10 mouse cellular contexts compared by ENCODE assay signal in the genomic region with DNA sequence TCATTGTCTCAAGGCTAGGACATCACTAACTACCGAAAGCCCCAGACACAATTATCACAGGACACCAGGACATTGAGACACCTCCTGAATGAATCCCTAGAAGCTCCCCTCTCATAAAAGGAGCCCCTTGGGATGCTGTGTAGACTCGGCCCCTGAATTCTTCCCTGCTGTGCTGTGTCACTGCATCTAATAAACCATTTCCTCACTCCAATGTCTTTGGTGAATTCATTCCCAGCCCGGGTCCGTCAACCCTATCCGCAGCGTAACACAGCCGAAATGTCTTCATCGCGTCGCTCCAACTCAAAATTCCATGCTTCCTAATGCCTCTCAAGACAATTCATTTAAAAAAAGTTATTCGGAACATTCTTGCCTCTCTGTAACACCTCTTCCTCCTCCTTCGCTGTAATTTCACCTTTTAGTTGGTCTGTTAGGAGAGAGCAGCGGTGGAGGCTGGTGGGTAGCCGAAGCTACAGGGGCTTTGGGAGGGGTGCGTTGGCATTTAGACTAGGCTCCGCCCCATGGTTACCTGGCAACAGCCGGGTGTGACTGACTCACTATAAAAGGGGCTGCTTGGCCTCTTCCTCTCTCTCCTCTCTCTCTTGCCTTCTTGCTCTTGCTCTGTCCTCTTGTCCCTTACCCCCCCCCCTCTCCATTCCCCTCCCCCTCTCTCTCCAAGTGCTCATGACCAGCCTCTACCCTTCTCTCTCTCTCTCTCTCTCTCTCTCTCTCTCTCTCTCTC. TPM values are rescaled to one million over a fixed set of nuclear protein-coding genes. Genes with fewer than 3 reads are reported as not detected.
DNase-seq lines count a peak whose midpoint lies in the region; ATAC-seq and TF ChIP-seq lines count a peak whose summit lies in the region.
"Had no signal": no experiment of that assay in that cellular context is flagged by ENCODE, and none has a peak within 500 bp of the region (broad histone marks: within the 10 kb centered on the region; RNA-seq: fewer than 3 reads in every experiment).

No protein-coding gene starts in this region.

- H3K36me3 ChIP-seq in lung, embryonic 16.5 days (ENCODE audit: control insufficient read depth, insufficient read depth, low read length): no peaks in the 10 kb centered on the region
- H3K36me3 ChIP-seq in embryonic facial prominence, embryonic 13.5 days: no peaks in the 10 kb centered on the region
- H3K36me3 ChIP-seq in midbrain, embryonic 11.5 days (ENCODE audit: control insufficient read depth, insufficient read depth, low read length): no peaks in the 10 kb centered on the region
- H3K36me3 ChIP-seq: heart, embryonic 15.5 days; kidney, embryonic 15.5 days had no signal

- WGBS in lung, embryonic 16.5 days: 56% methylated on average over 17 of the region's 17 CpGs
- WGBS in lung, adult 2 months: 73% methylated on average over 17 of the region's 17 CpGs
- 56% methylated on average over 17 of the region's 17 CpGs for WGBS in embryonic facial prominence, embryonic 13.5 days
- WGBS in midbrain, embryonic 11.5 days: 57% methylated on average over 17 of the region's 17 CpGs

- no peaks in the 10 kb centered on the region for H3K27me3 ChIP-seq in lung, embryonic 16.5 days (ENCODE audit: control insufficient read depth, insufficient read depth, low read depth, low read length)
- H3K27me3 ChIP-seq in embryonic facial prominence, embryonic 13.5 days: no peaks in the 10 kb centered on the region
- H3K27me3 ChIP-seq in midbrain, embryonic 11.5 days (ENCODE audit: control insufficient read depth, insufficient read depth, low read length): no peaks in the 10 kb centered on the region
- H3K27me3 ChIP-seq: heart, embryonic 15.5 days; kidney, embryonic 15.5 days had no signal

- ATAC-seq in lung, embryonic 16.5 days (ENCODE audit: low read depth): 0 out of 2 replicates have a peak, but pooled peaks have one; percentile 26
- ATAC-seq in embryonic facial prominence, embryonic 13.5 days (ENCODE audit: insufficient number of reproducible peaks, insufficient read depth, low FRiP score, low TSS enrichment, low read depth): no peak
- peak; percentile 81 for ATAC-seq in midbrain, embryonic 11.5 days (ENCODE audit: low FRiP score)

- H3K4me3 ChIP-seq in lung, embryonic 16.5 days (ENCODE audit: low read length): no peak overlapping the region
- H3K4me3 ChIP-seq in lung, adult 2 months (replicated peaks; ENCODE audit: extremely low read depth, low read depth, low read length): no peak overlapping the region
- H3K4me3 ChIP-seq in embryonic facial prominence, embryonic 13.5 days: no peak overlapping the region
- H3K4me3 ChIP-seq in midbrain, embryonic 11.5 days (ENCODE audit: low read depth, low read length): no peak overlapping the region
- H3K4me3 ChIP-seq: heart, embryonic 15.5 days; kidney, embryonic 15.5 days had no signal

- no peak overlapping the region for H3K9ac ChIP-seq in lung, embryonic 16.5 days (ENCODE audit: low read length)
- H3K9ac ChIP-seq in embryonic facial prominence, embryonic 13.5 days: no peak overlapping the region
- no peak overlapping the region for H3K9ac ChIP-seq in midbrain, embryonic 11.5 days (ENCODE audit: low read length)
- H3K9ac ChIP-seq: heart, embryonic 15.5 days; kidney, embryonic 15.5 days had no signal

- no peak overlapping the region for H3K4me2 ChIP-seq in lung, embryonic 16.5 days (ENCODE audit: low read depth, low read length)
- H3K4me2 ChIP-seq in embryonic facial prominence, embryonic 13.5 days: peak overlapping the region; percentile 26; the same call in 1 of the 2 replicates
- no peak overlapping the region for H3K4me2 ChIP-seq in midbrain, embryonic 11.5 days
- H3K4me2 ChIP-seq: heart, embryonic 15.5 days; kidney, embryonic 15.5 days had no signal

- no peak for TF ChIP-seq CTCF in lung, adult 2 months (IDR thresholded peaks at IDR 0.05; ENCODE audit: insufficient read depth, low read length)

- peaks cover 5% of the 10 kb centered on the region for H3K4me1 ChIP-seq in lung, embryonic 16.5 days (replicated peaks; ENCODE audit: control insufficient read depth, insufficient read depth, low read length)
- no peaks in the 10 kb centered on the region for H3K4me1 ChIP-seq in lung, adult 2 months (ENCODE audit: control insufficient read depth, insufficient read depth, low read length)
- H3K4me1 ChIP-seq in embryonic facial prominence, embryonic 13.5 days: peaks cover 12% of the 10 kb centered on the region
- no peaks in the 10 kb centered on the region for H3K4me1 ChIP-seq in midbrain, embryonic 11.5 days (ENCODE audit: control insufficient read depth, insufficient read depth, low read length)

- H3K9me3 ChIP-seq in lung, embryonic 16.5 days (ENCODE audit: control insufficient read depth, low read length): no peaks in the 10 kb centered on the region
- H3K9me3 ChIP-seq in embryonic facial prominence, embryonic 13.5 days: no peaks in the 10 kb centered on the region
- no peaks in the 10 kb centered on the region for H3K9me3 ChIP-seq in midbrain, embryonic 11.5 days (ENCODE audit: control insufficient read depth, low read length)
- H3K9me3 ChIP-seq: heart, embryonic 15.5 days; kidney, embryonic 15.5 days had no signal

- no peak overlapping the region for H3K27ac ChIP-seq in lung, embryonic 16.5 days (ENCODE audit: low read length)
- no peak overlapping the region for H3K27ac ChIP-seq in embryonic facial prominence, embryonic 13.5 days
- H3K27ac ChIP-seq in midbrain, embryonic 11.5 days (ENCODE audit: low read depth, low read length): no peak overlapping the region
- H3K27ac ChIP-seq: heart, embryonic 15.5 days; kidney, embryonic 15.5 days had no signal

- DNase-seq in lung, adult 2 months: no peak
- DNase-seq in midbrain, embryonic 11.5 days (ENCODE audit: low spot score, missing footprints): peak; percentile 88
- peak; percentile 22 to 49 for DNase-seq in thymus, postnatal 36 days
- no peak for DNase-seq in testis, postnatal 14 days (ENCODE audit: low spot score)
- no peak for DNase-seq in kidney, adult 18-20 months

- TF ChIP-seq POLR2A in lung, adult 2 months (IDR thresholded peaks at IDR 0.05; ENCODE audit: borderline replicate concordance, extremely low read depth, low read depth, low read length): no peak

RNA-seq across cellular contexts. Expression of a gene that starts 25.6 kb away (rescaled TPM):
- polyA plus RNA-seq in lung, embryonic 16.5 days (2015; fragmentation: Nextera tagmentation; extraction: Ambion mirVana): not detected in 2 replicates
- 0.12 and 0.26 TPM in 2 replicates for polyA plus RNA-seq in lung, adult 2 months (2012; rRNA removed)
- polyA plus RNA-seq in embryonic facial prominence, embryonic 13.5 days (2015; fragmentation: Nextera tagmentation; extraction: Ambion mirVana): not detected in 2 replicates
- polyA plus RNA-seq in midbrain, embryonic 11.5 days (2014; fragmentation: Nextera tagmentation; extraction: Ambion mirVana): not detected in 2 replicates
- polyA plus RNA-seq: heart, embryonic 15.5 days; kidney, embryonic 15.5 days; neural tube, embryonic 14.5 days had no signal

Comparison
In these comparisons a context has a peak if more than half of its experiments do, and no peak if none do; other contexts are left out.
1. DNase-seq: peak in midbrain, embryonic 11.5 days (single experiment) and thymus, postnatal 36 days (2 of 2); none in lung, adult 2 months (single experiment), testis, postnatal 14 days (single experiment) and kidney, adult 18-20 months (single experiment).